Mouse (Mus musculus) mesoderm, embryonic 11.5 days (tissue): Measurements from ENCODE around the gene Shox2.

ENCODE experiments used
- DNase-seq: peaks from one replicate; pipeline ENCODE4 v3.0.0-alpha.2; 2012; ENCODE audit warnings: low read depth, low spot score

Shox2 gene

DNA sequence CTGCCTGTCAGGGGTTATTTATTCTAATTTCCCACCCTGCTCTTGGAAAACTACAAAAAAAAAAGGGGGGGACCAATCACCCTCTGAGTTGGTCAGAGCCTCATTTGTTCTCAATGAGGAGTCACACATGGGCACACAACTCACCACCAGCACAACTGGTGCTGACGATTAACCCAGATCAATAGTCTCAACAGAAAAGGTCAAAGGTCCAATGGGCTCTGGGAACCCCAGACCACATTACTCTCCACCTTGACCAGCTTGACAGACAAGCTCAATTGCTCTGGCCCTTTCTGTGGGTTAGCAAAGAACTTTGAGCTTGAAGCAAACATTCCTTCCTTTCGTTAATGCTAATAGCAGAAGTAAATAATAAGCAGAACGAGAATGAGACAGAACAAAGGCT lies 16.7 kb downstream of the Shox2 start:
- no peak for DNase-seq

GRCm38 (mm10) chr3:66959972-66960371 lies 21.6 kb downstream of the Shox2 start:
- DNase-seq: no peak

DNA sequence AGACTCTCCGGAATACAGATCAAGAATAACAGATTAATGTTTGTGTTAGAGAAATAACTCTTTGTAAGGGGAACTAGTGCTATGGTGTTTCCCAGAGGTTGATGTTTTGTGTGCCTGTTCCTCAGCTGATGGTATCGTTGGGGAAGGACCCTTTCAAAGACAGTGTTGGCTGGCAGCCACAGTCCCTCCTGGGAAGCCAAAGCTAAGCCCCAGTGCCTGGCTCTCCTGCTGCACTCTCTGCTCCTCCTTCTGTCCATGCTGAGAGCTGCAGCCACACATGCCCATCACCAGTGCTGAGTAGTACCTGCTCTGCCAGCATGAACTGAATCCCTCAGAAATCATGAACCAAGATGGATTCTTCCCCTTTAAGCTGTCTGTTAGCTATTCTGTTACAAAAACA lies 26.4 kb downstream of the Shox2 start:
- no peak for DNase-seq

DNA sequence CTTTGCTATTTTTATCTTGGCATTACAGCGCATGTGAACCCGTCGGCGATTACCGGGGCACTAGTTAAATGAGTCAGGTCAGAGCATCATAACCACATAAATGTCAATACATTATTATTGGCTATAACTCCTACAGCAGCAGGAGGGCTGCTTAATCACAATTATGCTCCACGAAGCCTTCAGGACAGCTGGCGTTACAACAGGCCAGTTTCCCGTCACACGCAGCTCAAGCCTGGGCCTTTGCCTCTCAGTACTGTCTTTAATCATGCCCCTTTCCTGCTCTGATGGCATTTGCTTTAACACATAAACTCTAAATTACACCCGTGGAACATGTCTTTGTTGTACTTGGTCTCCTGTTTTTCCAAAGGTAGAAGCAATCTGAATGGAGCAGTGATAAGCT lies 41.9 kb downstream of the Shox2 start:
- peak; percentile 24 for DNase-seq

DNA sequence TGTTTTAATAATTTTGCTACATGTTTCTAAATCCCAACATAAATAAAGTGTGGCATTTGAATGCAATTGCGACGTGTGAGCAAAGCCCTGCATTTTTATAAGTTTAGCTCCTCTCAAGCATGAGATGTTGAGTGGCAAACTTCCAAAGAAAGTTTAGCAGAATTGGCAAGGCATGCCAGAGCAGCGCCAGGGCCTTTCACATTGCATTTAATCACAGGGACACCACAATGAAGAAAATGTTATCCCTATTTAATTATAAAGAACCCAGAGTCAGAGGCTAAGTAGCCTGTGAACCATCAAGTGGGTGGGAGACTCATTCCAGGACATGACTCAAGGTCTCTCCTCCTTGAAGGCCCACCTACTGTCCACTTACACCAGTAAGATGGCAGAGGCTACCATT lies 59.1 kb downstream of the Shox2 start:
- no peak for DNase-seq
